Mouse (Mus musculus) adrenal gland, adult 10 weeks (tissue): ENCODE data around the gene S100g. TPM values are rescaled to one million over a fixed set of nuclear protein-coding genes. Genes with fewer than 3 reads are reported as not detected.

ENCODE experiments used
- polyA plus RNA-seq: library from polyadenylated mRNA; stranded (reverse); fragments of 350-450 nt; fragmentation: Illumina TruSeq; extraction: RNeasy Lipid Tissue Mini Kit (QIAGEN cat#74804); gene quantifications from one replicate; pipeline ENCODE4 v1.2.3, GENCODE M21; 2014; ENCODE audit warnings: low read depth, low replicate concordance

S100g gene
- polyA plus RNA-seq = not detected

GRCm38 (mm10) chrX:162964383-162964782, at the start of gene S100g:
TSS of gene S100g (minus strand) at chrX:162964599.

Other genes starting within 250 kb of the S100g start
- gene Rbbp7, start 204.2 kb downstream of the S100g start, polyA plus RNA-seq = 523 TPM
- gene Txlng, start 135.1 kb downstream of the S100g start, polyA plus RNA-seq = 59.5 TPM
- 351 TPM for gene Syap1, start 76.2 kb downstream of the S100g start, polyA plus RNA-seq
- gene Ctps2, start 63.4 kb downstream of the S100g start, polyA plus RNA-seq = 166 TPM